Mouse (Mus musculus): ENCODE measurements around the gene Ddb2.

DNA sequence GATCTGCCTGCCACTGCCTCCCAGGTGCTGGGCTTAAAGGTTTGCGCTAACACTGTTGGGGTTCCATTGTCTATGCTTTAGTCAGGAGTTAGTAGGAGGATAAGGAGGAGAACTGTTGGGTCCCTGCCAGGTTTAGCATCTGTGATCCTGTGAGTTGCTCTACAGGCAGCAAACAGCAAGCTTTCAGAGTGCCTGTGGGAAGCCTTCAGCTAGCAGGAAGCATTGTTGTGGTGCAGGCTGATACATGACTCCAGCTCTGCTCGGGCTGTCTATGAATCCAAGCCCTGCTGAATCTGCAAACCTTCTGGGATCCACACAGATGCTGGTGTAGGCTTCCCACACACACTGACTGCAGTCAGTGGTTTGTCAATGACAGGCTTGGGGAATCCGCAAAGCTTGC lies 6.6 kb upstream of the Ddb2 start:
- TF ChIP-seq CTCF (IDR thresholded peaks at IDR 0.05; ENCODE audit: control insufficient read depth, insufficient read depth, low read length) (no peak), POLR2A (IDR thresholded peaks at IDR 0.05; ENCODE audit: borderline replicate concordance, control insufficient read depth, low read depth, low read length) (no peak)

All from bone marrow, adult 2 months (tissue).